Mouse (Mus musculus) urinary bladder, postnatal 36 days (tissue): Measurements from ENCODE around the gene Stk11ip.

Experiments
- DNase-seq, 2 experiments: peaks; one replicate each; pipeline ENCODE4 v3.0.0; 2022; ENCODE audit warnings: low spot score in 2 of 2, mixed read lengths in 1 of 2

The Stk11ip gene

GRCm38 (mm10) chr1:75541496-75541895 is 20.2 kb downstream of the Stk11ip start:
- no peak for DNase-seq

- DNase-seq, result no peak
Measured at GRCm38 (mm10) chr1:75544351-75544750, 23.0 kb downstream of the Stk11ip start.

GRCm38 (mm10) chr1:75545965-75546956 is 24.9 kb downstream of the Stk11ip start, which contains the start of gene Slc4a3:
TSS of gene Slc4a3 (plus strand) at chr1:75546266.
- DNase-seq, result peak; percentile 57 to 68

GRCm38 (mm10) chr1:75547351-75547750 is 26.0 kb downstream of the Stk11ip start:
- no peak for DNase-seq

- no peak for DNase-seq
Measured at GRCm38 (mm10) chr1:75548083-75548482, 26.8 kb downstream of the Stk11ip start.

- no peak for DNase-seq
Measured at GRCm38 (mm10) chr1:75548871-75549270, 27.5 kb downstream of the Stk11ip start.

- no peak for DNase-seq
Measured at GRCm38 (mm10) chr1:75549289-75550279, 28.3 kb downstream of the Stk11ip start.

GRCm38 (mm10) chr1:75550586-75550985 is 29.3 kb downstream of the Stk11ip start:
- no peak for DNase-seq

- no peak for DNase-seq
Measured at GRCm38 (mm10) chr1:75555680-75556079, 34.4 kb downstream of the Stk11ip start.

- DNase-seq, result no peak
Measured at GRCm38 (mm10) chr1:75556143-75556781, 34.9 kb downstream of the Stk11ip start.

- DNase-seq, result no peak
Measured at GRCm38 (mm10) chr1:75557041-75557440, 35.7 kb downstream of the Stk11ip start.

- DNase-seq, result no peak
Measured at GRCm38 (mm10) chr1:75558388-75559178, 37.3 kb downstream of the Stk11ip start.

- DNase-seq, result peak; percentile 83 to 90
Measured at GRCm38 (mm10) chr1:75559212-75559925, 38.0 kb downstream of the Stk11ip start.

GRCm38 (mm10) chr1:75560206-75560913 is 39.0 kb downstream of the Stk11ip start:
- no peak for DNase-seq

GRCm38 (mm10) chr1:75561221-75561897 is 40.0 kb downstream of the Stk11ip start:
- no peak for DNase-seq

GRCm38 (mm10) chr1:75561898-75562238 is 40.5 kb downstream of the Stk11ip start:
- no peak for DNase-seq

- no peak for DNase-seq
Measured at GRCm38 (mm10) chr1:75564102-75564501, 42.8 kb downstream of the Stk11ip start.

GRCm38 (mm10) chr1:75564916-75565315 is 43.6 kb downstream of the Stk11ip start:
- DNase-seq, result no peak

GRCm38 (mm10) chr1:75565616-75566015 is 44.3 kb downstream of the Stk11ip start:
- DNase-seq, result no peak
